Mouse (Mus musculus) frontal cortex, postnatal 36 days (tissue): ENCODE measurements at regions not wholly inside any gene's neighbourhood (a gene's known extent, or its start where the extent isn't known, plus 50 kb on each side); places are given as distances from the start of the nearest gene placed in this dataset.
A peak's percentile ranks its signal among the peaks of the same experiment; 100 is the strongest.

Experiments used
- DNase-seq, 2 experiments: peaks; one replicate each; pipeline ENCODE4 v3.0.0; 2022; ENCODE audit warnings: low spot score in 2 of 2

GRCm38 (mm10) chr11:112979413-112979812 lies 197.4 kb downstream of the Sox9 start:
- no peak for DNase-seq

- DNase-seq = no peak
These were observed 200.3 kb downstream of the Sox9 start for GRCm38 (mm10) chr11:112982165-112982801.

GRCm38 (mm10) chr11:112982802-112983591 lies 201.0 kb downstream of the Sox9 start:
- peak in 1 of 2 experiments; percentile 58 for DNase-seq

- no peak for DNase-seq
These were observed 204.1 kb downstream of the Sox9 start for GRCm38 (mm10) chr11:112986029-112986573.

- DNase-seq = no peak
These were observed 205.8 kb downstream of the Sox9 start for GRCm38 (mm10) chr11:112987782-112988181.

- peak in 1 of 2 experiments; percentile 33 for DNase-seq
These were observed 206.9 kb downstream of the Sox9 start for GRCm38 (mm10) chr11:112988900-112989299.

GRCm38 (mm10) chr11:112989981-112990512 lies 208.0 kb downstream of the Sox9 start:
- no peak for DNase-seq

- peak in 1 of 2 experiments; percentile 21 for DNase-seq
These were observed 208.7 kb downstream of the Sox9 start for GRCm38 (mm10) chr11:112990751-112991150.

- DNase-seq = no peak
These were observed 209.8 kb downstream of the Sox9 start for GRCm38 (mm10) chr11:112991862-112992261.

- DNase-seq = no peak
These were observed 217.0 kb downstream of the Sox9 start for GRCm38 (mm10) chr11:112998777-112999583.

GRCm38 (mm10) chr11:113001071-113001470 lies 219.0 kb downstream of the Sox9 start:
- no peak for DNase-seq

- DNase-seq = no peak
These were observed 223.9 kb downstream of the Sox9 start for GRCm38 (mm10) chr11:113005895-113006294.

GRCm38 (mm10) chr11:113008521-113008920 lies 226.5 kb downstream of the Sox9 start:
- no peak for DNase-seq

GRCm38 (mm10) chr11:113009376-113009775 lies 227.4 kb downstream of the Sox9 start:
- DNase-seq = peak; percentile 39 to 57

- DNase-seq = no peak
These were observed 228.9 kb downstream of the Sox9 start for GRCm38 (mm10) chr11:113010906-113011305.

- DNase-seq = no peak
These were observed 232.4 kb downstream of the Sox9 start for GRCm38 (mm10) chr11:113014186-113015010.

- no peak for DNase-seq
These were observed 233.8 kb downstream of the Sox9 start for GRCm38 (mm10) chr11:113015686-113016304.

- peak; percentile 15 to 46 for DNase-seq
These were observed 235.0 kb downstream of the Sox9 start for GRCm38 (mm10) chr11:113016801-113017715.

GRCm38 (mm10) chr11:113021533-113021932 lies 239.5 kb downstream of the Sox9 start:
- DNase-seq = no peak
